Mouse (Mus musculus) kidney, adult 8-10 months (tissue): ENCODE measurements around the gene Rrp12.
A peak's percentile ranks its signal among the peaks of the same experiment; 100 is the strongest.
"Not testable (repeated sequence)": the region's sequence is repeated elsewhere in the genome, so short reads cannot be mapped to it uniquely, and the experiment has no call there.

Experiments
- DNase-seq, 2 experiments: peaks; one replicate each; pipeline ENCODE4 v3.0.0; 2022

Rrp12 gene

GRCm38 (mm10) chr19:41895460-41896318, at the start of gene Rrp12:
TSS of gene Rrp12 (minus strand) at chr19:41896173.
- DNase-seq, result peak; percentile 77 to 86

GRCm38 (mm10) chr19:41943841-41944240, 47.9 kb upstream of the Rrp12 start:
- DNase-seq, result no peak

GRCm38 (mm10) chr19:41938539-41938938, 42.6 kb upstream of the Rrp12 start:
- no peak for DNase-seq

- DNase-seq, result no peak
These were observed 39.9 kb upstream of the Rrp12 start for GRCm38 (mm10) chr19:41935921-41936320.

GRCm38 (mm10) chr19:41934124-41934523, 38.2 kb upstream of the Rrp12 start:
- no peak for DNase-seq

GRCm38 (mm10) chr19:41933179-41934086, 37.5 kb upstream of the Rrp12 start, which contains the start of the genes Exosc1 and Zdhhc16:
TSS of gene Exosc1 (minus strand) at chr19:41933423.
TSS of gene Zdhhc16 (plus strand) at chr19:41933480.
- DNase-seq, result peak; percentile 99

GRCm38 (mm10) chr19:41932686-41933085, 36.7 kb upstream of the Rrp12 start:
- no peak for DNase-seq

GRCm38 (mm10) chr19:41920412-41921067, 24.6 kb upstream of the Rrp12 start:
- no peak for DNase-seq

GRCm38 (mm10) chr19:41919471-41919870, 23.5 kb upstream of the Rrp12 start:
- DNase-seq, result no peak

GRCm38 (mm10) chr19:41916853-41917252, 20.9 kb upstream of the Rrp12 start:
- DNase-seq, result no peak

- DNase-seq, result no peak
These were observed 19.3 kb upstream of the Rrp12 start for GRCm38 (mm10) chr19:41915294-41915693.

GRCm38 (mm10) chr19:41914592-41914882, 18.6 kb upstream of the Rrp12 start:
- not testable (repeated sequence) for DNase-seq

GRCm38 (mm10) chr19:41913774-41914591, 18.0 kb upstream of the Rrp12 start:
- no peak for DNase-seq

GRCm38 (mm10) chr19:41912121-41913080, 16.4 kb upstream of the Rrp12 start:
- DNase-seq, result peak; percentile 45 to 46

- peak; percentile 95 for DNase-seq
These were observed 15.5 kb upstream of the Rrp12 start, which contains the start of gene Pgam1 for GRCm38 (mm10) chr19:41911178-41912073. TSS of gene Pgam1 (plus strand) at chr19:41911923.

GRCm38 (mm10) chr19:41910396-41910795, 14.4 kb upstream of the Rrp12 start:
- DNase-seq, result peak in 1 of 2 experiments; percentile 40

GRCm38 (mm10) chr19:41908736-41909135, 12.8 kb upstream of the Rrp12 start:
- peak in 1 of 2 experiments; percentile 33 for DNase-seq

- peak; percentile 42 to 62 for DNase-seq
These were observed 11.2 kb upstream of the Rrp12 start for GRCm38 (mm10) chr19:41907079-41907760.
